Mouse (Mus musculus): ENCODE measurements around the gene Zc3h12a.

GRCm38 (mm10) chr4:125158081-125158480 lies 30.4 kb upstream of the Zc3h12a start:
- TF ChIP-seq CTCF (IDR thresholded peaks at IDR 0.05; ENCODE audit: low read depth) (no peak), EP300 (IDR thresholded peaks at IDR 0.05; ENCODE audit: low read depth) (no peak)

All from heart, postnatal 0 days (tissue).